Mouse (Mus musculus) liver, embryonic 13.5 days (tissue): ENCODE measurements at regions not wholly inside any gene's neighbourhood (a gene's known extent, or its start where the extent isn't known, plus 50 kb on each side); places are given as distances from the start of the nearest gene placed in this dataset.

ENCODE experiments used
- ATAC-seq: fragments of 200-750 bp; cut with Nextera tagmentation; 2 replicates; pipeline ENCODE4 v1.8.0; 2017; ENCODE audit warnings: low read depth, mild to moderate bottlenecking, moderate number of reproducible peaks, moderate library complexity
- DNase-seq: peaks from one replicate; pipeline ENCODE4 v3.0.0; 2022
- H3K27ac ChIP-seq: fragments of 300-500 bp; sonication (generic); 2 replicates; pipeline ENCODE4 v1.5.1; 2015; ENCODE audit warnings: moderate library complexity, mild to moderate bottlenecking, inconsistent platforms
- H3K27me3 ChIP-seq: fragments of 300-500 bp; sonication (generic); 2 replicates; pipeline ENCODE4 v1.6.1; 2015; ENCODE audit warnings: mild to moderate bottlenecking, inconsistent platforms
- H3K36me3 ChIP-seq: fragments of 300-500 bp; sonication (generic); 2 replicates; pipeline ENCODE4 v1.6.1; 2015; ENCODE audit warnings: mild to moderate bottlenecking, inconsistent platforms
- H3K4me1 ChIP-seq: fragments of 300-500 bp; sonication (generic); replicated peaks from 2 replicates; pipeline ENCODE4 v1.6.1; 2015; ENCODE audit warnings: inconsistent platforms
- H3K4me2 ChIP-seq: fragments of 300-500 bp; sonication (generic); 2 replicates; pipeline ENCODE4 v1.6.1; 2015; ENCODE audit warnings: inconsistent platforms, mild to moderate bottlenecking, moderate library complexity
- H3K4me3 ChIP-seq: fragments of 300-500 bp; sonication (generic); replicated peaks from 2 replicates; pipeline ENCODE4 v1.5.1; 2015; ENCODE audit warnings: mild to moderate bottlenecking, inconsistent platforms
- H3K9ac ChIP-seq: fragments of 300-500 bp; sonication (generic); 2 replicates; pipeline ENCODE4 v1.6.1; 2015; ENCODE audit warnings: mild to moderate bottlenecking, inconsistent platforms
- H3K9me3 ChIP-seq: fragments of 300-500 bp; sonication (generic); replicated peaks from 2 replicates; pipeline ENCODE4 v1.6.1; 2016; ENCODE audit warnings: inconsistent platforms
- WGBS: fragments of 180-500 bp; shearing (Covaris S2); methylation state at CpG from one replicate; pipeline ENCODE4 v1.1.7; 2015; ENCODE audit not compliant: insufficient replicate concordance; 5-methylcytosine and 5-hydroxymethylcytosine counted together

DNA sequence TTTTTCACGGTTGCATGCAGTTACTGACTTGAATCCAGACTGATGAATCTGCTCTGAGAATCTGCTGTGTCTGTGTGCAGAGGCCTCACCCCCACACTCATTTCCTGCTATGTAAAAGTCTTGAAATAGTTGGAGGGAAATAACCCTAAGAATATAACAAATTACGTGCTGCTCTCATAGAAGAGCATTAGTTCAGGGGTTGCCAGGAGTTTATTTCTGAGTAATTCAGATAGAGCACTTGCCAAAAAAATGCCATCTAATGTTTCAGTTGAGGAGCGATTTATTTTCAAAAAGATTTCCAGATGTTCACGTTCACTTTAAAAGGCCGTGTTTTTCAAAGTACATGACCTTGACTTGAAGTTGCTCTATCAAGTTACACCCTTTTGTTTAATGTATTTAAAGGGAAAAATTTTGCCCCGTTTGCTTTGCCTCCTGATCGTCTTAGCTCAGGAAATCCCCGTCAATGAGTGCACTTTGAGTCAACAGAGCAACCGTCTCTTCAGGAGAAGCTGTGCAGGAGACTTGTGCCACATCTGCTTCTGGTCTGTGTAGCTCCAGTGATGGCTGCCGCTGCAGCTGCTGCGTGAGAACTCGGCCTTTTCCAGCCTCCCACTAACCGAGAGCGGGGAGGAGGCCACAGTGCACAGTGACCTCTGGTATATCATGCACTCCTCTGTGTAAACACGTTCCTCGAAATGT lies 50.9 kb upstream of the Sec61g start:
- no peaks in the 10 kb centered on the region for H3K9me3 ChIP-seq
- peak; percentile 34; the same call in 1 of the 2 replicates for ATAC-seq
- 50% methylated on average over 16 of the region's 16 CpGs for WGBS
- no peak overlapping the region for H3K9ac ChIP-seq
- H3K4me3 ChIP-seq: no peak overlapping the region
- H3K4me1 ChIP-seq: no peaks in the 10 kb centered on the region
- no peak overlapping the region for H3K27ac ChIP-seq
- DNase-seq: no peak
- no peak overlapping the region; the same call in 1 of the 2 replicates for H3K4me2 ChIP-seq
- no peaks in the 10 kb centered on the region for H3K36me3 ChIP-seq
- no peaks in the 10 kb centered on the region for H3K27me3 ChIP-seq

GRCm38 (mm10) chr11:16561727-16562126 lies 53.4 kb upstream of the Sec61g start:
- no peaks in the 10 kb centered on the region for H3K4me1 ChIP-seq
- H3K9ac ChIP-seq: no peak overlapping the region
- no peaks in the 10 kb centered on the region for H3K9me3 ChIP-seq
- no peaks in the 10 kb centered on the region for H3K36me3 ChIP-seq
- H3K4me2 ChIP-seq: no peak overlapping the region
- H3K27me3 ChIP-seq: no peaks in the 10 kb centered on the region
- H3K4me3 ChIP-seq: no peak overlapping the region
- no peak overlapping the region for H3K27ac ChIP-seq
- DNase-seq (no peak), ATAC-seq (no peak)
- WGBS: 51% methylated on average over 4 of the region's 4 CpGs

DNA sequence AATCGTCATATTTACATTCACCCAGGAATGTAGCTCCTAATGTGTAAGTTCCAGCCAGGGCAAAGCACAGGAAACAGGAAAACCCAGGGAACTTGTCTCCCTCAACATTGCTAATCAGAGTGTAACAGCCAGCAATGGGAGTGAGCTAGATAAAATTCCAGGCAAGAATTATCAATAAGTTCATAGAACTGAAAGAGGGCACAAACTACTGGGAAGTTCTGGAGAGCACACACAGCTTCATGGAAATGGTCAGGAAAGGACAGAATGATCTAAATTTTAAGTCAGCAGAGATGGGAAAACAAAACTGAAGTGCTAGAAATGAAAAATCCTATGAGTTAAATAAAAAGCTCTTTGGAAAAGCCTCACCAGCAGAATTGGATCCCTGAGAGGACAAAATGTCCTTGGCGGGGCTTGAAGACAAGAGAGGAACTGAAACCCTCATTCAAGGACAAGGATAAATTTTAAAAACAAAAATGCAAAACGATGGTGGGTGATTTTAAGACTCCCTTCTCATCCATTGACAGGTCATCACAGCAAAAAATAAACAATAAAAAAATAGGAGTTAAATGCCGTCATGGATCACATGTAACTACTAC lies 80.9 kb upstream of the Sec61g start:
- no peak overlapping the region for H3K4me3 ChIP-seq
- no peaks in the 10 kb centered on the region for H3K4me1 ChIP-seq
- H3K27ac ChIP-seq: no peak overlapping the region; the same call in 1 of the 2 replicates
- ATAC-seq (no peak), DNase-seq (no peak)
- 44% methylated on average over 4 of the region's 4 CpGs for WGBS
- no peak overlapping the region for H3K9ac ChIP-seq
- H3K9me3 ChIP-seq: no peaks in the 10 kb centered on the region
- no peak overlapping the region for H3K4me2 ChIP-seq
- no peaks in the 10 kb centered on the region for H3K27me3 ChIP-seq
- no peaks in the 10 kb centered on the region for H3K36me3 ChIP-seq

DNA sequence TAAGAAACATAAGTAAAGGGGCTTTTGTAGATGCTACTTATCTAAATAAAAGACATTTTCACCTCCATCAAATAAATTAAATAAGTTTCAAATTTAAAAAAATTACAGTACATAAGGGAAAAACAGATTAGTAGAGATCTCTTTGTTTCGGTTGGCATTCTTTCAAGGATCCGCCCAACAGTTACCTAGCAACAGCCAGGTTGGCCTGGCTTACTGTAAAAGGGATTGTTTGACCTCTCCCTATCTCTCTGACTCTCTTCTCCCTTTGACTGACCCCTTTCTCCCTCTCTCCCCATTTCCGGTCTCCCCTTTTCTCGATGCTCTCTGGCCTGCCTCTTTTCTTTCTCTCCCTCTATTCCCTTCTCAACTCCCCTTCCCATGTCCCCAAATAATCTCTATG lies 82.3 kb upstream of the Sec61g start:
- 63% methylated on average over 4 of the region's 4 CpGs for WGBS
- Histone ChIP-seq H3K27ac (no peak overlapping the region), H3K4me2 (no peak overlapping the region), H3K4me3 (no peak overlapping the region), H3K27me3 (no peaks in the 10 kb centered on the region), H3K4me1 (no peaks in the 10 kb centered on the region), H3K9ac (no peak overlapping the region), H3K36me3 (no peaks in the 10 kb centered on the region), H3K9me3 (no peaks in the 10 kb centered on the region)
- no peak for ATAC-seq
- no peak for DNase-seq

DNA sequence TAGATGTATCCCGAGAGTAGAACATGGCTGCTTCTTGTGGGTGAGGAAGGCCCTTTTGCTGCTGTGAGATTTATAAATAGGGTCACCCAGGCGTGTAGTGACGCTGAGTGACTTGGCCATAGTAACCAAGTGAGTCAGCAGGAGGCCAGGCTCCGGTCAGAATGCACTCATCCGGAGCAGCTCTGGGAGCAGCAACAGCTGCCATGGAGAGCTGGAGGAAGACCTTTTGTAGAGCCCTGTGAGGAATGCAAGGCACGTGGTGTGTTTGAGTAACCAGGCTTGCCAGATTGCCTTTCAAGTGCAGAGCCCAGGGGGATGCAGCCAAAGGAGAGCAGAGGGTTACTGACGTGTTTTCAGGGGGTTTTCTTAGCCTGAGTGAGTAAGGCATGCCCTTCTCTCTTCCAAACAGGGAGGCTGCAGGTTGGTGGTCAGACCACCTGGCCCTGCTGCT lies 83.2 kb upstream of the Sec61g start:
- Histone ChIP-seq H3K9me3 (no peaks in the 10 kb centered on the region), H3K9ac (no peak overlapping the region), H3K27me3 (no peaks in the 10 kb centered on the region), H3K4me1 (no peaks in the 10 kb centered on the region), H3K4me3 (no peak overlapping the region), H3K36me3 (no peaks in the 10 kb centered on the region), H3K27ac (no peak overlapping the region), H3K4me2 (no peak overlapping the region)
- 15% methylated on average over 7 of the region's 7 CpGs for WGBS
- peak; percentile 47 for ATAC-seq
- peak; percentile 3 for DNase-seq

GRCm38 (mm10) chr11:16592006-16592405 lies 83.7 kb upstream of the Sec61g start:
- ATAC-seq (no peak), DNase-seq (no peak)
- WGBS: 56% methylated on average over 4 of the region's 4 CpGs
- H3K9me3 ChIP-seq: no peaks in the 10 kb centered on the region
- no peak overlapping the region for H3K4me2 ChIP-seq
- no peaks in the 10 kb centered on the region for H3K36me3 ChIP-seq
- no peak overlapping the region for H3K27ac ChIP-seq
- no peaks in the 10 kb centered on the region for H3K4me1 ChIP-seq
- no peak overlapping the region for H3K9ac ChIP-seq
- H3K4me3 ChIP-seq: no peak overlapping the region
- H3K27me3 ChIP-seq: no peaks in the 10 kb centered on the region

DNA sequence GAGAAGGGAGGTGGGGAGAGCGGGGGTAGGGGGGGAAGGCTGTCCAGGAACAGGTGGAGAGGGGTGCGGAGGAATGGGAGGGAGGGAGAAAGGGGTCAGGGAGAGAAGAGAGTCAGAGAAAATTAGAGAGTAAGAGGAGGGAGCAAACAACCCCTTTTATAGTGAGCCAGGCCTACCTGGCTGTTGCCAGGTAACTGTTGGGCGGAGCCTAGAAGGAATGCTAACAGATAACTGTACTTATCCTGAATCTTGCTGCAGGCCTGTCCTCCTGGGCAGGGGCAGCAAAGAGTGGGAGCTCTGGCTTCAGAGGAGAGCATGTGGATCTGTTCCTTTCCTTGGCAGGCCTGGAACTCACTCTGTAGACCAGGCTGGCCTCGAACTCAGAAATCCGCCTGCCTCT lies 84.5 kb upstream of the Sec61g start:
- DNase-seq (no peak), ATAC-seq (no peak)
- Histone ChIP-seq H3K36me3 (no peaks in the 10 kb centered on the region), H3K9ac (no peak overlapping the region), H3K4me1 (no peaks in the 10 kb centered on the region), H3K4me3 (no peak overlapping the region), H3K4me2 (no peak overlapping the region), H3K9me3 (no peaks in the 10 kb centered on the region), H3K27me3 (no peaks in the 10 kb centered on the region), H3K27ac (no peak overlapping the region)
- WGBS: 79% methylated on average over 4 of the region's 5 CpGs

- Histone ChIP-seq H3K27me3 (no peaks in the 10 kb centered on the region), H3K4me1 (no peaks in the 10 kb centered on the region)
- 29% methylated on average over 1 of the region's 1 CpGs for WGBS
Measured at GRCm38 (mm10) chr11:16594832-16595231, 86.5 kb upstream of the Sec61g start.

DNA sequence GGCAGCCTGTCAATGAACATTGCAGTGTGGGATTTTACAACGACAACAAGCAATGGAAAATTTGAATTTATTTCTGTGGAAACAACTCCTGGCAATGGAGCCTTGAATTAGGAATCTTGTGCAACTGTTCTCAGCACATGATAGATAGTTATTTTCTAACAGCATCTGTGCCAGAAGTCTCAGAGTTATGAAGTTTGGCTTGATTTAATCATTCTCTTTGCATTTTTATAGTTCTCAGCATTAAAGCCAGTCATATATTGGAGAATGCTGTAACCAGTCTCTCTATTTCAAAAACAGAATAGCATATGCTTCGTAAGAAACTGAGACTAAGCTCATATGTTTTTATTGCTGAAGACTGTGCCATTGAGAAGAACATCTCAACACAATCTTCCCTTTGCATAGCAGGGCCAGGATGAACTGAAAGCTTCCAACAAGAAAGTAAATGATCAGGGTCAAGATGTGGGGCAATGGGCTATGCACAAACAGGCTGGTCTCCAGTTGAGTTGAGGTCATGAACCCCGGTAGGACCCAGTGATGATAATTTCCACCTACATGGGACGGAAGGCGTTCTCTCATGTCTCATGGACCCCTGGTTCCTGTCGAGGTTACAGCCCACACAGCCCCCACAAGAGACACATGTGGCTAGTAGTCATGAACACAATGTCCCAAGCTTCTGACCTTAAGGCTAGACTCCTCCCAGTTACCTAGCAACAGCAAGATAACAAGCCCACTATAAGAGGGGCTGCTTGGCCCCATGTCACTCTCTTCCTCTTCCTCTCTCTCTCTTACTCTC lies 89.0 kb upstream of the Sec61g start:
- no peak overlapping the region for H3K27ac ChIP-seq
- no peak for ATAC-seq
- H3K4me3 ChIP-seq: no peak overlapping the region
- H3K4me2 ChIP-seq: no peak overlapping the region
- H3K27me3 ChIP-seq: no peaks in the 10 kb centered on the region
- H3K36me3 ChIP-seq: no peaks in the 10 kb centered on the region
- H3K4me1 ChIP-seq: no peaks in the 10 kb centered on the region
- no peaks in the 10 kb centered on the region for H3K9me3 ChIP-seq
- WGBS: 68% methylated on average over 6 of the region's 6 CpGs
- DNase-seq: no peak
- no peak overlapping the region for H3K9ac ChIP-seq

More at GRCm38 (mm10) chr11:16594832-16595231, 86.5 kb upstream of the Sec61g start:
- ATAC-seq (no peak), DNase-seq (no peak)
- no peaks in the 10 kb centered on the region for H3K9me3 ChIP-seq
- H3K4me2 ChIP-seq: no peak overlapping the region
- no peak overlapping the region for H3K4me3 ChIP-seq
- no peak overlapping the region for H3K9ac ChIP-seq
- no peak overlapping the region for H3K27ac ChIP-seq
- H3K36me3 ChIP-seq: no peaks in the 10 kb centered on the region

DNA sequence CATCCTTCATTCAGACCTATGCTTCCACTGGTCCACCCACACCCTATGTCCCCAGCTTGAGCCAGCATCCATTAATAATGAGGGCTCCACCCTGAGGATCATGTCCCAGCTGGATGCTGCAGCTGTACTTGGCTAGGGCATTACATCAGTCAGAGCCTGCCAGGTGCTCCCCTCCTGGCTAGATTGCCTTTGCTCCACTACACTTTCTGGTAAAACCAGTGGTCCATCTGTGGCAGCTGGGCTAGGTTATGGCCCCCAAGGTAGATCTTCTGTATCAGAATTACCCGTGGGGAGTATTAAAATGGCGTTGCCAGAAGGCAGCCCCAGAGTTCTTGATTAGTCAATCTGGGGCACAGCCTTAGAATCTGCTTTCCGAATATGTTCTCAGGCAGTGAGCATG lies 94.7 kb upstream of the Sec61g start:
- DNase-seq (no peak), ATAC-seq (no peak)
- Histone ChIP-seq H3K4me3 (no peak overlapping the region), H3K27ac (no peak overlapping the region), H3K27me3 (no peaks in the 10 kb centered on the region), H3K9ac (no peak overlapping the region), H3K9me3 (no peaks in the 10 kb centered on the region), H3K36me3 (no peaks in the 10 kb centered on the region), H3K4me1 (no peaks in the 10 kb centered on the region), H3K4me2 (no peak overlapping the region)
- WGBS: 68% methylated on average over 3 of the region's 3 CpGs

GRCm38 (mm10) chr11:16606435-16607214 lies 98.3 kb upstream of the Sec61g start:
- Histone ChIP-seq H3K9me3 (no peaks in the 10 kb centered on the region), H3K27me3 (no peaks in the 10 kb centered on the region), H3K4me2 (no peak overlapping the region), H3K27ac (no peak overlapping the region), H3K4me3 (no peak overlapping the region), H3K9ac (no peak overlapping the region), H3K4me1 (no peaks in the 10 kb centered on the region), H3K36me3 (no peaks in the 10 kb centered on the region)
- 47% methylated on average over 7 of the region's 7 CpGs for WGBS
- no peak for DNase-seq
- no peak for ATAC-seq
